Mouse (Mus musculus): ENCODE results near the gene Rbx1.

DNA sequence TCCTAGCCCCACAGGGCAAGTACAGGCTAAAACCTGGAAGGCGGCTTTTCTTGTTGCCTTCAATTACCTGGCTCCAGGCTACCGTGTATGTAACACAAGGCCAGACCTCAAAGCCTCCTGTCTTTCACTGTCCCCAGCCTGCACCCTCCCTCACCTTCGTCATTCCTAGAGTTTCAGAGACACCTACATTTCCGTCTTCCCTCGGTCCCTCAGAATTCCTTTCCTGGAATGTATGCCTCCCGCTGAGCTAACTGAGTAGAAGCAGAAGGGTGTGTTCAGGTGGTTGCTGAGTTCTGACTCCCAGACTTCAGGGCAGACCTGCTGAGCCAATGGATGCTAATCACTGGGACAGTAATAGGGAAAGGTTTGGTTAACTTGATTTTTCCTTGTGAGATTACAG lies 51.9 kb downstream of the Rbx1 start:
- TF ChIP-seq POLR2A (IDR thresholded peaks at IDR 0.05; ENCODE audit: insufficient read depth, low read length) (no peak), CTCF (IDR thresholded peaks at IDR 0.05; ENCODE audit: low read depth, low read length) (no peak), EP300 (IDR thresholded peaks at IDR 0.05; ENCODE audit: insufficient read depth, low read depth, low read length) (peak; percentile 94)

Data from ES-Bruce4 (cell line).